Mouse (Mus musculus): ENCODE data around the gene Tmem251.
A peak's percentile ranks its signal among the peaks of the same experiment; 100 is the strongest.

Tmem251 gene

GRCm38 (mm10) chr12:102710851-102711375, 32.6 kb upstream of the Tmem251 start:
- peak; percentile 69 to 82 for DNase-seq

- no peak for DNase-seq
These were observed 30.3 kb upstream of the Tmem251 start for GRCm38 (mm10) chr12:102713153-102713865.

- DNase-seq: no peak
These were observed 29.4 kb upstream of the Tmem251 start for GRCm38 (mm10) chr12:102714116-102714515.

- DNase-seq: no peak
These were observed 28.7 kb upstream of the Tmem251 start for GRCm38 (mm10) chr12:102714654-102715395.

- peak; percentile 83 to 87 for DNase-seq
These were observed 23.8 kb upstream of the Tmem251 start for GRCm38 (mm10) chr12:102719552-102720315.

- no peak for DNase-seq
These were observed 21.1 kb upstream of the Tmem251 start for GRCm38 (mm10) chr12:102722451-102722850.

GRCm38 (mm10) chr12:102722966-102723365, 20.6 kb upstream of the Tmem251 start:
- DNase-seq: no peak

- DNase-seq: no peak
These were observed 19.7 kb upstream of the Tmem251 start for GRCm38 (mm10) chr12:102723861-102724260.

- no peak for DNase-seq
These were observed 18.4 kb upstream of the Tmem251 start for GRCm38 (mm10) chr12:102725146-102725545.

- DNase-seq: peak in 1 of 2 experiments; percentile 25
These were observed 17.8 kb upstream of the Tmem251 start for GRCm38 (mm10) chr12:102725761-102726175.

- DNase-seq: peak; percentile 96
These were observed 13.4 kb upstream of the Tmem251 start for GRCm38 (mm10) chr12:102729855-102730797.

GRCm38 (mm10) chr12:102730798-102731619, 12.6 kb upstream of the Tmem251 start:
- peak; percentile 44 to 53 for DNase-seq

- peak; percentile 53 to 55 for DNase-seq
These were observed 10.2 kb upstream of the Tmem251 start for GRCm38 (mm10) chr12:102733381-102733780.

GRCm38 (mm10) chr12:102739096-102739495, 4.5 kb upstream of the Tmem251 start:
- no peak for DNase-seq

- DNase-seq: peak; percentile 30 to 45
These were observed 3.3 kb upstream of the Tmem251 start for GRCm38 (mm10) chr12:102740285-102740684.

GRCm38 (mm10) chr12:102742056-102742455, 1.5 kb upstream of the Tmem251 start:
- no peak for DNase-seq

- peak in 1 of 2 experiments; percentile 46 for DNase-seq
These were observed 450 bp upstream of the Tmem251 start for GRCm38 (mm10) chr12:102743036-102743588.

- no peak for DNase-seq
These were observed 1.3 kb downstream of the Tmem251 start for GRCm38 (mm10) chr12:102744839-102745238.

- DNase-seq: no peak
These were observed 4.7 kb downstream of the Tmem251 start for GRCm38 (mm10) chr12:102748256-102748655.

GRCm38 (mm10) chr12:102756304-102756703, 12.7 kb downstream of the Tmem251 start:
- peak; percentile 60 to 68 for DNase-seq
